Mouse (Mus musculus) liver, embryonic 11.5 days (tissue): ENCODE data around the gene Zbtb8a. TPM values are rescaled to one million over a fixed set of nuclear protein-coding genes. Genes with fewer than 3 reads are reported as not detected.

ENCODE experiments used
- ATAC-seq: fragments of 200-750 bp; cut with Nextera tagmentation; replicated peaks from 2 replicates; pipeline ENCODE4 v1.8.0; 2017; ENCODE audit warnings: moderate number of reproducible peaks, mild to moderate bottlenecking, moderate TSS enrichment, moderate library complexity; ENCODE audit not compliant: low FRiP score
- DNase-seq: peaks from one replicate; pipeline ENCODE4 v3.0.0-alpha.2; 2017; ENCODE audit warnings: low spot score
- H3K27ac ChIP-seq: fragments of 300-500 bp; sonication (generic); 2 replicates; pipeline ENCODE4 v1.5.1; 2014; ENCODE audit warnings: mild to moderate bottlenecking, low read depth, low read length, control low read depth
- H3K27me3 ChIP-seq: fragments of 300-500 bp; sonication (generic); replicated peaks from 2 replicates; pipeline ENCODE4 v1.6.1; 2014; ENCODE audit warnings: low read length, mixed read lengths; ENCODE audit not compliant: control insufficient read depth, insufficient read depth
- H3K36me3 ChIP-seq: fragments of 300-500 bp; sonication (generic); 2 replicates; pipeline ENCODE4 v1.6.1; 2014; ENCODE audit warnings: mild to moderate bottlenecking, low read length, moderate library complexity, mixed read lengths; ENCODE audit not compliant: control insufficient read depth, insufficient read depth
- H3K4me1 ChIP-seq: fragments of 300-500 bp; sonication (generic); replicated peaks from 2 replicates; pipeline ENCODE4 v1.6.1; 2014; ENCODE audit warnings: low read length, mixed read lengths; ENCODE audit not compliant: control insufficient read depth, insufficient read depth
- H3K4me2 ChIP-seq: fragments of 300-500 bp; sonication (generic); 2 replicates; pipeline ENCODE4 v1.6.1; 2014; ENCODE audit warnings: mild to moderate bottlenecking, control low read depth, moderate library complexity
- H3K4me3 ChIP-seq: fragments of 300-500 bp; sonication (generic); 2 replicates; pipeline ENCODE4 v1.5.1; 2014; ENCODE audit warnings: low read depth, low read length, control low read depth
- H3K9ac ChIP-seq: fragments of 300-500 bp; sonication (generic); 2 replicates; pipeline ENCODE4 v1.6.1; 2014; ENCODE audit warnings: low read depth, low read length, control low read depth
- H3K9me3 ChIP-seq: fragments of 300-500 bp; sonication (generic); 2 replicates; pipeline ENCODE4 v1.6.1; 2016; ENCODE audit warnings: low read length, inconsistent platforms, mixed read lengths; ENCODE audit not compliant: control insufficient read depth
- WGBS: fragments of 180-500 bp; shearing (Covaris S2); extraction: QIAGEN DNeasy Blood & Tissue Kit; methylation state at CpG from one replicate; pipeline ENCODE4 v1.1.7; 2014; 5-methylcytosine and 5-hydroxymethylcytosine counted together
- polyA plus RNA-seq: library from polyadenylated mRNA; unstranded; fragments of >200 nt; fragmentation: Nextera tagmentation; extraction: Ambion mirVana; gene quantifications from 2 replicates; pipeline ENCODE4 v1.2.1, GENCODE M21; 2014

The Zbtb8a gene
- polyA plus RNA-seq, 1 experiment from 2014 or later = 4.8 TPM

GRCm38 (mm10) chr4:129313886-129314285, 64.0 kb downstream of the Zbtb8a start:
- Histone ChIP-seq H3K9ac (no peak overlapping the region), H3K9me3 (no peaks in the 10 kb centered on the region), H3K27ac (no peak overlapping the region), H3K4me1 (no peaks in the 10 kb centered on the region), H3K4me2 (no peak overlapping the region), H3K27me3 (no peaks in the 10 kb centered on the region), H3K36me3 (peaks cover 56% of the 10 kb centered on the region), H3K4me3 (no peak overlapping the region)
- no peak for DNase-seq
- 74% methylated on average over 3 of the region's 3 CpGs for WGBS
- no peak for ATAC-seq

DNA sequence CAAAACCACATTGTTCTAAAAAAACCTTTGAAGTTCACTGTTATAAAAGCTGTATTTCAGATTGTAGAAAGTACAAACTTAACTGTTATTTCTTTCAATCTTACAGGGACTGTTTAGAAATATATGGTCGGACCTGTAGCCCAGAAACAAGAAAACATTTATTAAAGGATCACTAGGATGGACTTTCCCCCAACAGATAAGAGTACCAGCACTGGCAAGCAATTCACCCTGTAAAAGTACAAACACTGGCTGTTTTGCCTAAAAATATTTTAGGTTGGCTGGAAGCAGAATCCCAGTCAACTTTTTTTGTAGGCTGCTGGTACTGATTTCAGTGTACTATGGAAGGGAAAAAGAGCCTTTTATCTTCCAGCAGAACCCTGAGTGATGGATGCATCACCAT, 70.0 kb downstream of the Zbtb8a start:
- no peak for DNase-seq
- Histone ChIP-seq H3K4me3 (no peak overlapping the region), H3K4me2 (no peak overlapping the region), H3K9me3 (no peaks in the 10 kb centered on the region), H3K36me3 (peaks cover 36% of the 10 kb centered on the region), H3K9ac (no peak overlapping the region), H3K27me3 (no peaks in the 10 kb centered on the region), H3K27ac (no peak overlapping the region), H3K4me1 (peaks cover 3% of the 10 kb centered on the region; the same call in 1 of the 2 replicates)
- WGBS = 80% methylated on average over 1 of the region's 1 CpGs
- no peak for ATAC-seq

- H3K4me3 ChIP-seq = no peak overlapping the region
- H3K27ac ChIP-seq = no peak overlapping the region; the same call in 1 of the 2 replicates
- no peak overlapping the region for H3K9ac ChIP-seq
- no peak overlapping the region for H3K4me2 ChIP-seq
- no peaks in the 10 kb centered on the region for H3K9me3 ChIP-seq
- H3K27me3 ChIP-seq = no peaks in the 10 kb centered on the region
- peaks cover 3% of the 10 kb centered on the region; the same call in 1 of the 2 replicates for H3K4me1 ChIP-seq
- H3K36me3 ChIP-seq = peaks cover 20% of the 10 kb centered on the region; the same call in 1 of the 2 replicates
- ATAC-seq (peak; percentile 78), DNase-seq (no peak)
- 13% methylated on average over 1 of the region's 1 CpGs for WGBS
Observed at GRCm38 (mm10) chr4:129304306-129304705, 73.6 kb downstream of the Zbtb8a start.

- Histone ChIP-seq H3K9ac (no peak overlapping the region), H3K27ac (no peak overlapping the region), H3K9me3 (no peaks in the 10 kb centered on the region), H3K27me3 (no peaks in the 10 kb centered on the region), H3K36me3 (peaks cover 20% of the 10 kb centered on the region; the same call in 1 of the 2 replicates), H3K4me1 (peaks cover 3% of the 10 kb centered on the region; the same call in 1 of the 2 replicates), H3K4me3 (no peak overlapping the region), H3K4me2 (no peak overlapping the region)
- DNase-seq = no peak
- 82% methylated on average over 9 of the region's 9 CpGs for WGBS
- 0 out of 2 replicates have a peak, but pooled peaks have one; percentile 13 for ATAC-seq
Observed at GRCm38 (mm10) chr4:129303816-129304215, 74.1 kb downstream of the Zbtb8a start.

Other genes with a start within 250 kb of the Zbtb8a start
- 1.8 and 2.0 TPM in 2 replicates for gene Fndc5, start 241.1 kb downstream of the Zbtb8a start, polyA plus RNA-seq
- 17.2 and 18.9 TPM in 2 replicates for gene S100pbp, start 188.4 kb downstream of the Zbtb8a start, polyA plus RNA-seq
- 129 TPM in 2 replicates for gene Yars, start 188.4 kb downstream of the Zbtb8a start, polyA plus RNA-seq
- gene C77080, start 116.7 kb downstream of the Zbtb8a start, polyA plus RNA-seq = 1.2 and 1.6 TPM in 2 replicates
- gene Sync, start 90.5 kb downstream of the Zbtb8a start, polyA plus RNA-seq = 0.36 and 0.40 TPM in 2 replicates
- gene Rbbp4, start 42.7 kb downstream of the Zbtb8a start, polyA plus RNA-seq = 318 and 355 TPM in 2 replicates
- gene Zbtb8os, start 42.4 kb downstream of the Zbtb8a start, polyA plus RNA-seq = 42.2 and 53.9 TPM in 2 replicates
- 2.4 and 2.8 TPM in 2 replicates for gene Zbtb8b, start 62.7 kb upstream of the Zbtb8a start, polyA plus RNA-seq
- gene Bsdc1, start 83.5 kb upstream of the Zbtb8a start, polyA plus RNA-seq = 21.6 and 22.5 TPM in 2 replicates
- gene Tssk3, start 112.9 kb upstream of the Zbtb8a start, polyA plus RNA-seq = not detected in 2 replicates
- not detected in 2 replicates for gene Fam229a, start 113.1 kb upstream of the Zbtb8a start, polyA plus RNA-seq
- 388 and 395 TPM in 2 replicates for gene Marcksl1, start 135.5 kb upstream of the Zbtb8a start, polyA plus RNA-seq
- gene Hdac1, start 164.6 kb upstream of the Zbtb8a start, polyA plus RNA-seq = 215 and 223 TPM in 2 replicates
- gene Lck, start 195.5 kb upstream of the Zbtb8a start, polyA plus RNA-seq = 5.5 and 6.0 TPM in 2 replicates
- gene Fam167b, start 200.4 kb upstream of the Zbtb8a start, polyA plus RNA-seq = 9.2 and 9.3 TPM in 2 replicates
- 329 and 341 TPM in 2 replicates for gene Eif3i, start 222.5 kb upstream of the Zbtb8a start, polyA plus RNA-seq
- gene Tmem234, start 222.6 kb upstream of the Zbtb8a start, polyA plus RNA-seq = 207 and 228 TPM in 2 replicates
- 0.57 and 1.5 TPM in 2 replicates for gene Dcdc2b, start 236.1 kb upstream of the Zbtb8a start, polyA plus RNA-seq
- gene Iqcc, start 241.0 kb upstream of the Zbtb8a start, polyA plus RNA-seq = 23.6 and 25.3 TPM in 2 replicates
- 27.2 and 33.1 TPM in 2 replicates for gene Ccdc28b, start 245.8 kb upstream of the Zbtb8a start, polyA plus RNA-seq